In the genomic region with DNA sequence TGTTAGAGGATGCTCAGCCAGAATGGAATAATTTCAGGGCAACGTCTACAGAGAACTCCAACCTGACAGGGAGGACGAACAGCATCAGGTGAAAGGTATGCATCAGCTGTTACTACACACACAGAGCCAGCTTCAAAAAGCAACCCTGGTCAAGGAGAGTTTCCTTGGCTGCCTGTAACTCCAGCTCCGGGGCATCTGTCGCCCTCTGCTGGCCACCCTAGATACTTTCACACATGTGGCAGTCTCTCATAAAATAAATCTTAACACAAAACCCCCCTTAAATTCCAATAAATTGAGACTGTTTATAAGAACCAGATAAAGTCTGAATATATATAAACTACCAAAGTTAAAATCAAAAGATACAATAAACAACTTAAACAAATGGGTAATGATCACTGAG, we compare ENCODE assay signal across 8 mouse cellular contexts. TPM values are rescaled to one million over a fixed set of nuclear protein-coding genes. Genes with fewer than 3 reads are reported as not detected.
DNase-seq lines count a peak whose midpoint lies in the region; ATAC-seq and TF ChIP-seq lines count a peak whose summit lies in the region.

No protein-coding gene starts in this region.

- peak; percentile 73 for TF ChIP-seq CTCF in lung, embryonic 14.5 days (IDR thresholded peaks at IDR 0.05; ENCODE audit: low read depth)

- 6% methylated on average over 4 of the region's 4 CpGs for WGBS in forebrain, embryonic 14.5 days
- WGBS in forebrain, embryonic 16.5 days: 7% methylated on average over 4 of the region's 4 CpGs
- 1% methylated on average over 4 of the region's 4 CpGs for WGBS in lung, embryonic 14.5 days

- H3K4me2 ChIP-seq in forebrain, embryonic 14.5 days (ENCODE audit: low read length): no peak overlapping the region
- H3K4me2 ChIP-seq in forebrain, embryonic 16.5 days (ENCODE audit: low read length): no peak overlapping the region
- H3K4me2 ChIP-seq in lung, embryonic 14.5 days: no peak overlapping the region

- H3K36me3 ChIP-seq in forebrain, embryonic 14.5 days (ENCODE audit: control insufficient read depth, insufficient read depth, low read length): no peaks in the 10 kb centered on the region
- no peaks in the 10 kb centered on the region for H3K36me3 ChIP-seq in forebrain, embryonic 16.5 days (ENCODE audit: control insufficient read depth, insufficient read depth)
- H3K36me3 ChIP-seq in lung, embryonic 14.5 days (ENCODE audit: insufficient read depth): no peaks in the 10 kb centered on the region

- no peak for ATAC-seq in forebrain, embryonic 14.5 days
- ATAC-seq in forebrain, embryonic 16.5 days: no peak
- ATAC-seq in lung, embryonic 14.5 days (ENCODE audit: insufficient read depth): no peak
- peak; percentile 64; the same call in 1 of the 2 replicates for ATAC-seq in frontal cortex, adult (ENCODE audit: low TSS enrichment)

- H3K27ac ChIP-seq in forebrain, embryonic 14.5 days (ENCODE audit: low read depth, low read length): no peak overlapping the region
- no peak overlapping the region for H3K27ac ChIP-seq in forebrain, embryonic 16.5 days (ENCODE audit: low read length)
- H3K27ac ChIP-seq in lung, embryonic 14.5 days (ENCODE audit: low read depth): no peak overlapping the region

- H3K9ac ChIP-seq in forebrain, embryonic 14.5 days (ENCODE audit: low read length): no peak overlapping the region
- no peak overlapping the region for H3K9ac ChIP-seq in forebrain, embryonic 16.5 days (replicated peaks; ENCODE audit: low read depth, low read length)
- H3K9ac ChIP-seq in lung, embryonic 14.5 days: no peak overlapping the region

- no peaks in the 10 kb centered on the region for H3K27me3 ChIP-seq in forebrain, embryonic 14.5 days (replicated peaks; ENCODE audit: control insufficient read depth, insufficient read depth, low read length)
- H3K27me3 ChIP-seq in forebrain, embryonic 16.5 days (replicated peaks; ENCODE audit: control insufficient read depth, insufficient read depth, low read length): no peaks in the 10 kb centered on the region
- no peaks in the 10 kb centered on the region for H3K27me3 ChIP-seq in lung, embryonic 14.5 days (ENCODE audit: insufficient read depth, low read length)

- no peaks in the 10 kb centered on the region for H3K9me3 ChIP-seq in forebrain, embryonic 14.5 days (replicated peaks; ENCODE audit: control insufficient read depth, low read length)
- H3K9me3 ChIP-seq in forebrain, embryonic 16.5 days (ENCODE audit: control insufficient read depth, low read length): no peaks in the 10 kb centered on the region
- no peaks in the 10 kb centered on the region for H3K9me3 ChIP-seq in lung, embryonic 14.5 days (ENCODE audit: low read depth, low read length)

- peak; percentile 59 for DNase-seq in forebrain, embryonic 14.5 days (ENCODE audit: low spot score)
- DNase-seq in lung, embryonic 14.5 days: peak; percentile 74
- DNase-seq in lung, postnatal 25 days (ENCODE audit: low spot score): no peak
- DNase-seq in adrenal gland, postnatal 10 days: peak; percentile 70
- peak; percentile 33 for DNase-seq in lung, postnatal 36 days
- no peak for DNase-seq in Muller cell, postnatal 12 days (ENCODE audit: inconsistent ontology term)

- no peak overlapping the region for H3K4me3 ChIP-seq in forebrain, embryonic 14.5 days (ENCODE audit: low read depth, low read length)
- no peak overlapping the region for H3K4me3 ChIP-seq in forebrain, embryonic 16.5 days (replicated peaks; ENCODE audit: low read length)
- H3K4me3 ChIP-seq in lung, embryonic 14.5 days (ENCODE audit: low read depth, low read length): no peak overlapping the region

- no peaks in the 10 kb centered on the region; the same call in 1 of the 2 replicates for H3K4me1 ChIP-seq in forebrain, embryonic 14.5 days (ENCODE audit: control insufficient read depth, insufficient read depth, low read length)
- peaks cover 9% of the 10 kb centered on the region for H3K4me1 ChIP-seq in forebrain, embryonic 16.5 days (replicated peaks; ENCODE audit: control insufficient read depth, insufficient read depth, low read length)
- no peaks in the 10 kb centered on the region for H3K4me1 ChIP-seq in lung, embryonic 14.5 days (ENCODE audit: insufficient read depth)

RNA-seq across cellular contexts. Expression of gene T, which starts 27.3 kb away (rescaled TPM):
- polyA plus RNA-seq in forebrain, embryonic 14.5 days (2014; fragmentation: Nextera tagmentation; extraction: Ambion mirVana): 0.67 and 0.83 TPM in 2 replicates
- 0.61 and 0.70 TPM in 2 replicates for polyA plus RNA-seq in forebrain, embryonic 16.5 days (2015; fragmentation: Nextera tagmentation; extraction: Ambion mirVana)
- polyA plus RNA-seq in lung, embryonic 14.5 days (2014; fragmentation: Nextera tagmentation; extraction: Ambion mirVana): 0.34 and 0.45 TPM in 2 replicates
- not detected for total RNA-seq in adrenal gland, postnatal 10 days (2021)

Comparison
In these comparisons a context has a peak if more than half of its experiments do, and no peak if none do; other contexts are left out.
1. DNase-seq: peak in forebrain, embryonic 14.5 days (single experiment), lung, embryonic 14.5 days (single experiment), adrenal gland, postnatal 10 days (single experiment) and lung, postnatal 36 days (single experiment); none in lung, postnatal 25 days (single experiment) and Muller cell, postnatal 12 days (single experiment).